Mouse (Mus musculus): ENCODE measurements around the gene Tcam1. TPM values are rescaled to one million over a fixed set of nuclear protein-coding genes. Genes with fewer than 3 reads are reported as not detected.
"Not testable (repeated sequence)": the region's sequence is repeated elsewhere in the genome, so short reads cannot be mapped to it uniquely, and the experiment has no call there.

Tcam1 gene
- polyA plus RNA-seq (2016; fragmentation: Nextera tagmentation; extraction: Ambion mirVana): 0.10 and 0.19 TPM in 2 replicates

DNA sequence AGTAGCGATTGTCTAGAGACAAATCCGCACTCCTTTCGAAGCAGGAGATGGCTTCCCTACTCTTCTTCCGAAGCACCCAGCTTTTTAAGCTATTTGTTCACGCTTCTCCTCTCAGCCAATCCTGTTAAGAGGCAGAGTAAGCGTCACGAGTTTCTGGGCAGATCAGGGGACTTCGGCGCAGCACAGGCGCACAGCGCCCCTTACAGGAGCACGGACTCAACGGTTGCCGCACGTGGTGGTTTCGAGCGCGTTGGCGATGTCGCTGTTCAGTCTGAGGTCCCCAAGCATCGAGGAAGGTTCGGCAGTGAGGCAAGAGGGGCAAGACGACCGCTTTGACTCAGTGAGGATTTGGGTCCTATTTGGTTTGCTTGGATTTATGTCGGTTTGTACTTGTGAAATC, at the start of gene Tcam1:
Gene Tcam1, plus strand, starts transcription at position 219 of the 400 bp plus-strand sequence.
- ATAC-seq (ENCODE audit: low FRiP score, low read depth): peak; percentile 27; the same call in 1 of the 2 replicates
- 12% methylated on average over 25 of the region's 25 CpGs for WGBS
- H3K9ac ChIP-seq: no peak within 1 kb of the TSS

DNA sequence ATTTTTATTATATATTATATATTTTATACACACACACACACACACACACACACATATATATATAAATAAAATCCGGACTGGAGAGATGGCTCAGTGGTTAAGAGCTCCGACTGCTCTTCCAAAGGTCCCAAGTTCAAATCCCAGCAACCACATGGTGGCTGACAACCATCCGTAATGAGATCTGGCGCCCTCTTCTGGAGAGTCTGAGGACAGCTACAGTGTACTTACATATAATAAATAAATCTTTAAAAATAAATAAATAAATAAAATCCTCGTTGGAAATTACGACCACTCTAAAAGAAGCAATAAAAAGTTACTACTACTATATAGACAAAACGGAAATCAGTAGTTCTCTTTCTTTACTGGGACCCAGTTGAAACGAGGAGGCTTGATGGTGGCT, 42.5 kb upstream of the Tcam1 start:
- WGBS: 82% methylated on average over 8 of the region's 8 CpGs
- not testable (repeated sequence) for H3K9me3 ChIP-seq; H3K4me3 ChIP-seq; H3K4me2 ChIP-seq (replicated peaks); H3K27me3 ChIP-seq (replicated peaks); H3K9ac ChIP-seq; ATAC-seq (ENCODE audit: low FRiP score, low read depth); H3K4me1 ChIP-seq; H3K27ac ChIP-seq
- peaks cover 70% of the 10 kb centered on the region for H3K36me3 ChIP-seq

More for the DNA sequence above, at the start of gene Tcam1:
- H3K9me3 ChIP-seq: no peaks in the 10 kb centered on the region
- peak within 1 kb of the TSS; percentile 50 for H3K4me2 ChIP-seq (replicated peaks)
- 0 out of 2 replicates have a peak, but pooled peaks cover 2% of the 10 kb centered on the region for H3K27me3 ChIP-seq (replicated peaks)
- H3K27ac ChIP-seq: no peak within 1 kb of the TSS
- no peaks in the 10 kb centered on the region for H3K36me3 ChIP-seq
- peaks cover 6% of the 10 kb centered on the region for H3K4me1 ChIP-seq
- no peak within 1 kb of the TSS for H3K4me3 ChIP-seq

GRCm38 (mm10) chr11:106246834-106247233, 29.6 kb upstream of the Tcam1 start:
- WGBS: 96% methylated on average over 1 of the region's 1 CpGs
- no peak for ATAC-seq (ENCODE audit: low FRiP score, low read depth)
- peaks cover 3% of the 10 kb centered on the region; the same call in 1 of the 2 replicates for H3K9me3 ChIP-seq
- no peaks in the 10 kb centered on the region for H3K4me1 ChIP-seq
- peaks cover 96% of the 10 kb centered on the region for H3K36me3 ChIP-seq
- no peak overlapping the region for H3K4me3 ChIP-seq
- no peak overlapping the region for H3K4me2 ChIP-seq (replicated peaks)
- no peak overlapping the region for H3K27ac ChIP-seq
- H3K27me3 ChIP-seq (replicated peaks): no peaks in the 10 kb centered on the region
- H3K9ac ChIP-seq: no peak overlapping the region

DNA sequence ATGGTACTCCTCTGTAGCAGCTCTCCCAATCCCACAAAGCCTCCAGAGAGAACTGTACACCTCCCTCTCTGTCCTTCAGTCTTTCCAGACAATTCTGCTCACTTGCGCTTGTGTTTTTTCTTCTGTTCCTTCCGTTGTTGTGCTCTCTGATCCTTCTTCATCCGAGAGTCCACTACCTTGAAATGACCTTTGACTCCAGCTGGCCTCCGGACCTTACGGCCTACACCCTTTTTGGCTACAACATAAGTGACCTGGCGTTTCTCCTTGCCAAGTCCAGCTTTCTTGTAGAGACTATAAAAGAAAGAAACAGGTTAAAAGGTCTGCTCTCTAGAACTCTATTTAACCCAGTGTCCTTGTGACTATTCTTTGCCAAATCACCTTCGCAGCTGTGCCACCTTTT, 27.1 kb upstream of the Tcam1 start:
- no peak for ATAC-seq (ENCODE audit: low FRiP score, low read depth)
- Histone ChIP-seq H3K27ac (no peak overlapping the region), H3K4me2 (replicated peaks) (no peak overlapping the region), H3K27me3 (replicated peaks) (no peaks in the 10 kb centered on the region), H3K9ac (no peak overlapping the region), H3K9me3 (peaks cover 3% of the 10 kb centered on the region; the same call in 1 of the 2 replicates), H3K4me3 (no peak overlapping the region), H3K4me1 (no peaks in the 10 kb centered on the region), H3K36me3 (peaks cover 90% of the 10 kb centered on the region)
- 90% methylated on average over 7 of the region's 7 CpGs for WGBS

- Histone ChIP-seq H3K4me2 (replicated peaks) (peak overlapping the region; percentile 96), H3K4me1 (peaks cover 20% of the 10 kb centered on the region), H3K9me3 (no peaks in the 10 kb centered on the region), H3K27me3 (replicated peaks) (no peaks in the 10 kb centered on the region), H3K36me3 (peaks cover 60% of the 10 kb centered on the region), H3K4me3 (peak overlapping the region; percentile 82), H3K27ac (no peak overlapping the region), H3K9ac (peak overlapping the region; percentile 75)
- WGBS: 19% methylated on average over 2 of the region's 2 CpGs
- no peak for ATAC-seq (ENCODE audit: low FRiP score, low read depth)
Measured at GRCm38 (mm10) chr11:106254767-106255166, 21.7 kb upstream of the Tcam1 start.

DNA sequence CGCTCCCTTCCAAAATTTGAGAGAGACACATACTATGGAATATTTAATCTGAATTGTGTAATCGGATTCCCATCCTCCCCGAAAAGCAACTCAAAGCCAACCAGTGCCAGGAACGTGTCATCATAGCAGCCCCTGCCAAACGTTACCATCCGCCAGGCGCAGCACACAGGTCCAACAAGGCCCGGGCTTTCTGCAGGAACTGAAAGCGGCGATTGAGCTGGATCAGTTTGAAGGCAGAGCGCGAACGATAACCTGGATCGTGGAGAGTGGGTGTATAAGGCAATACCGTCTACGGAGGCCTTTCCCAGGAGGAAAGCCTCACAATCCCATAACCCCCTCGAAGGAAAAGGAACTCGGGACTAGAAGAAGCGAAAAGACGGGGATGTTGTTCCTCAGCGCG, 21.3 kb upstream of the Tcam1 start:
- Histone ChIP-seq H3K4me3 (peak overlapping the region; percentile 82), H3K4me1 (peaks cover 20% of the 10 kb centered on the region), H3K27me3 (replicated peaks) (no peaks in the 10 kb centered on the region), H3K4me2 (replicated peaks) (peak overlapping the region; percentile 96), H3K9ac (peak overlapping the region; percentile 75), H3K9me3 (no peaks in the 10 kb centered on the region), H3K36me3 (peaks cover 56% of the 10 kb centered on the region), H3K27ac (no peak overlapping the region)
- no peak for ATAC-seq (ENCODE audit: low FRiP score, low read depth)
- 4% methylated on average over 22 of the region's 22 CpGs for WGBS

DNA sequence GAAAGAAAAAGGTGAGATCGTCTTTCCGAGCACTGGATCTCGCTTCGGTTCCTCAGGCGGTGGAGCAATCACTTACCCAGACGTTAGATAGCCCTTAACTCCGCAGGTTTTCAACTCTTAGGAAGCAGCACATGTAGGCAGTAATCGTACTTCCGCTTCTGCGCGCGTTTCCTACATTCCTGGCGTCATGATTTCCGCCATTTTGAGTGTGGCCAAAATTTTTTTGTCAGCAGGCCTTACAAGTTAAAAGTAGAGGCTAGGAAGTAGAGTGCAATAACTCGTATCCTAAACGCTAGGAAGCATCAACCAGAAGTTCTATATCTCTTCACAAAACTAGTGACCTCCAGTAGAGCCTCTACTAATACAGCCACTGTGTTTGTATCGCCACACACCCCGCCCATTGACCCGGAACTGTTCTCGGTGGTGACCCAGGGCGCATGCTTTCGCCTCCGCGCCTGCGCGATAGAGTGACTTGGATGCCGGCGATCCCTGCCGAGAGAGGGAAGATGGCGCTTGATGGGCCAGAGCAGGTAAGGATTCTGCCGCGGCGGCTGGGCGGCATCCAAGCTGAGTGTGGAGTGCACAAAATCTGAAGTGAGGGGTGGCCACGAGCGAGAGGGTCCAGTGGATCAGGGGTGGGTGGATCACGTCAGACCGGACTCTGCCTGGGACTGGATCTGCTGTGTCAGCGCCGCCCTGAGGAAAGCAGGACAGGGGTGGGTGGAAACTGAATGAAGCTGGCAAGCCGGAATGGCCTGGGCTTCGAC, 20.6 kb upstream of the Tcam1 start, which contains the start of the genes Ftsj3 and Psmc5:
Gene Ftsj3, minus strand, starts transcription at position 395 of the 767 bp plus-strand sequence.
Gene Psmc5, plus strand, starts transcription at position 470 of the 767 bp plus-strand sequence.
- Histone ChIP-seq H3K4me2 (replicated peaks) (peak within 1 kb of the TSS; percentile 96), H3K4me1 (peaks cover 20% of the 10 kb centered on the region), H3K27me3 (replicated peaks) (no peaks in the 10 kb centered on the region), H3K36me3 (peaks cover 54% of the 10 kb centered on the region), H3K9ac (peak within 1 kb of the TSS; percentile 75), H3K9me3 (no peaks in the 10 kb centered on the region), H3K4me3 (peak within 1 kb of the TSS; percentile 82), H3K27ac (peak within 1 kb of the TSS; percentile 50; the same call in 1 of the 2 replicates)
- peak; percentile 95 for ATAC-seq (ENCODE audit: low FRiP score, low read depth)
- WGBS: under 1% methylated on average over 42 of the region's 42 CpGs

DNA sequence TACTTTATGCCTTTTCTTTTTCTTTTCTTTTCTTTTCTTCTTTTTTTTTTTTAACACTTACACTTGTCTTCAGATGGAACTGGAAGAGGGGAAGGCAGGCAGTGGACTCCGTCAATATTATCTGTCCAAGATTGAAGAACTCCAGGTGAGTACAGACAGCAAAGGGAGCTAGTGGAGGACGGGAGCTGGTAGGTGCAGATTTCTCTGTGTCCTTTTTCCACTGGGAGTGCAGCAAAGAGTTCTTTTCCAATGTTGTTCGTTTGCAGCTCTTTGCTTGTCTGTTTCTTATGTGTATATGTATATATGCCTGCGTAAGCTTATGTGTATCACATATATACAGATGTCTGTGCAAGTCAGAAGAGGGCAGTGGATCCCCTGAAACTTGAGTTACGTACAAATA, 19.7 kb upstream of the Tcam1 start:
- no peaks in the 10 kb centered on the region for H3K27me3 ChIP-seq (replicated peaks)
- H3K9ac ChIP-seq: 0 out of 2 replicates have a peak overlapping the region, but pooled peaks have one; percentile 38
- no peaks in the 10 kb centered on the region for H3K9me3 ChIP-seq
- H3K4me3 ChIP-seq: peak overlapping the region; percentile 82
- peaks cover 54% of the 10 kb centered on the region for H3K36me3 ChIP-seq
- H3K27ac ChIP-seq: no peak overlapping the region
- peak overlapping the region; percentile 96 for H3K4me2 ChIP-seq (replicated peaks)
- ATAC-seq (ENCODE audit: low FRiP score, low read depth): no peak
- peaks cover 20% of the 10 kb centered on the region for H3K4me1 ChIP-seq
- 74% methylated on average over 5 of the region's 5 CpGs for WGBS

DNA sequence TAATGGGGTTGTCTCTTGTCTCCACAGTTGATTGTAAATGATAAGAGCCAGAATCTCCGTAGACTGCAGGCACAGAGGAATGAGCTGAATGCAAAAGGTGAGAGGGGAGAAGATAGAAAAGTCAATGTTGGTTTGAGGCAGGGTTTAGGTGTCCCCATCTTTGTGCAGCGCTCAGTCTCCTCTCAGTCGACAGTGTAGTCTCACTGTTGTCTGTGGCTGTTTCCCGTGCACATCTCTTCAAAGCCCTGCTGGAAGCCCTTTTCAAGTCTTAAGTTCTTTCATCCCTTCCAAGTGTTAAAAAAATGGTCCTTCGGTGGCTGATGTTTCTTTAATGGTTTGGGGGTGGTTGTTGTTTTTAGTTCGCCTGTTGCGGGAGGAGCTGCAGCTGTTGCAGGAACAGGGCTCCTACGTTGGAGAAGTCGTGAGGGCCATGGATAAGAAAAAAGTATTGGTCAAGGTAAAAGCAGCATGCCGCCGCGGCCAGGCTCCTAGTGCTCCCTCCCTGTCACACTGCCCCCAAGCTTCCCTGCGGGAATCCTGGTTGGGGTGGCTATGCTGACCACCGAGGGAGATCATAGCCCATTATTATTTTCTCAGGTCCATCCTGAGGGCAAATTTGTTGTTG, 15.5 kb upstream of the Tcam1 start:
- Histone ChIP-seq H3K27me3 (replicated peaks) (no peaks in the 10 kb centered on the region), H3K36me3 (peaks cover 76% of the 10 kb centered on the region), H3K9me3 (no peaks in the 10 kb centered on the region)

GRCm38 (mm10) chr11:106263963-106264362, 12.5 kb upstream of the Tcam1 start:
- Histone ChIP-seq H3K4me2 (replicated peaks) (no peak overlapping the region), H3K4me1 (peaks cover 21% of the 10 kb centered on the region), H3K4me3 (no peak overlapping the region), H3K9me3 (no peaks in the 10 kb centered on the region), H3K27me3 (replicated peaks) (no peaks in the 10 kb centered on the region), H3K9ac (no peak overlapping the region), H3K36me3 (peaks cover 75% of the 10 kb centered on the region), H3K27ac (no peak overlapping the region)
- WGBS: 90% methylated on average over 9 of the region's 9 CpGs
- no peak for ATAC-seq (ENCODE audit: low FRiP score, low read depth)

More for the DNA sequence above, 15.5 kb upstream of the Tcam1 start:
- Histone ChIP-seq H3K4me1 (peaks cover 11% of the 10 kb centered on the region), H3K9ac (no peak overlapping the region), H3K27ac (no peak overlapping the region), H3K4me2 (replicated peaks) (no peak overlapping the region), H3K4me3 (no peak overlapping the region)
- 84% methylated on average over 14 of the region's 14 CpGs for WGBS
- no peak for ATAC-seq (ENCODE audit: low FRiP score, low read depth)

DNA sequence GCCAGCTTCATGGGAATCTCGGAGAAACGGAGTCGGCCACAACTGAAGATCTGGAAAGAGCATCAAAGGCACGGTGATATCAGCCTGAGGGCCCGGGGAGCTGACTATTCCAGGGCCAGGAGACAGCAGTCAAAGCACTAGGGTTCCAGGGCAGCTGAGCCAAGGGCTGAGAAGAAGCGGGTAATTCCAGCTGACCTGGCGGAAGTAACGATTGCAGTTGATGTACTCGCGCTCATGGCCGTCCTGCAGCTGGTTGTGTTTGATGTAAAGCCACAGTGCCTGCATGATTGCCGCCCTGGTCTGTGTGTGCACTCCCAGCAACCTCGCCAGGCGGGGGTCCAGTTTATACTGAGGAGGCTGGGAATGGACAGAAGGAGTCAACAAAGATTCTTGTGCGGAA, 11.5 kb upstream of the Tcam1 start:
- 92% methylated on average over 15 of the region's 15 CpGs for WGBS
- peaks cover 28% of the 10 kb centered on the region for H3K4me1 ChIP-seq
- H3K4me2 ChIP-seq (replicated peaks): no peak overlapping the region
- no peak for ATAC-seq (ENCODE audit: low FRiP score, low read depth)
- H3K4me3 ChIP-seq: no peak overlapping the region
- H3K36me3 ChIP-seq: peaks cover 69% of the 10 kb centered on the region
- no peaks in the 10 kb centered on the region for H3K27me3 ChIP-seq (replicated peaks)
- H3K9ac ChIP-seq: no peak overlapping the region
- no peaks in the 10 kb centered on the region for H3K9me3 ChIP-seq
- H3K27ac ChIP-seq: no peak overlapping the region

DNA sequence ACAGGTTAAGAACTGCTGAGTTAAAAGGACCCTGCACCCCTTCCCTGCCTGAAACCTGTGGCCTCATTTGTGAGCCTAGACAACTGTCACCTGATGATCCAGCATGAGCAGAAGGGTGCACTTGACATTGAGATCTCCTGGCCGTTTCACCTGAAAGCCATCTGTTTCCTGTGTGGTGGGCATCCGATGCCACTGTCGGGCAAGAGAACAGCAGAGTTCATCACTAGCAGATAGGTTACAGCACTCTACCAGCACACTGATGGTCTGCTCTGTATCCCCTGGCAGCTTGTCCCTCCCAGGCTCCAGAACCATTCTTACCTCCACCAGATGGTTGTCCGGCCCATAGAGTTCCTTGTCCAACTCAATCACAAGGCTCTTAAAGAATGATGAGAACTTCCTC, 10.9 kb upstream of the Tcam1 start:
- 91% methylated on average over 4 of the region's 4 CpGs for WGBS
- H3K27me3 ChIP-seq (replicated peaks): no peaks in the 10 kb centered on the region
- no peak overlapping the region for H3K27ac ChIP-seq
- peaks cover 34% of the 10 kb centered on the region for H3K4me1 ChIP-seq
- no peaks in the 10 kb centered on the region for H3K9me3 ChIP-seq
- H3K36me3 ChIP-seq: peaks cover 68% of the 10 kb centered on the region
- H3K4me3 ChIP-seq: no peak overlapping the region
- ATAC-seq (ENCODE audit: low FRiP score, low read depth): no peak
- H3K4me2 ChIP-seq (replicated peaks): no peak overlapping the region
- H3K9ac ChIP-seq: no peak overlapping the region

All from neural tube, embryonic 12.5 days (tissue).